Mouse (Mus musculus) midbrain, embryonic 12.5 days (tissue): ENCODE results near the gene Acvr1b. TPM values are rescaled to one million over a fixed set of nuclear protein-coding genes. Genes with fewer than 3 reads are reported as not detected.

Experiments
- ATAC-seq: fragments of 200-750 bp; cut with Nextera tagmentation; 2 replicates; pipeline ENCODE4 v1.8.0; 2017; ENCODE audit warnings: low read depth, moderate TSS enrichment, moderate library complexity; ENCODE audit not compliant: low FRiP score
- H3K27ac ChIP-seq: fragments of 300-500 bp; sonication (generic); replicated peaks from 2 replicates; pipeline ENCODE4 v1.5.1; 2016; ENCODE audit warnings: mild to moderate bottlenecking
- H3K27me3 ChIP-seq: fragments of 300-500 bp; sonication (generic); 2 replicates; pipeline ENCODE4 v1.6.1; 2016; ENCODE audit warnings: mild to moderate bottlenecking
- H3K36me3 ChIP-seq: fragments of 300-500 bp; sonication (generic); 2 replicates; pipeline ENCODE4 v1.6.1; 2016
- H3K4me1 ChIP-seq: fragments of 300-500 bp; sonication (generic); 2 replicates; pipeline ENCODE4 v1.6.1; 2016
- H3K4me2 ChIP-seq: fragments of 300-500 bp; sonication (generic); replicated peaks from 2 replicates; pipeline ENCODE4 v1.6.1; 2016; ENCODE audit warnings: mild to moderate bottlenecking, moderate library complexity
- H3K4me3 ChIP-seq: fragments of 300-500 bp; sonication (generic); 2 replicates; pipeline ENCODE4 v1.5.1; 2016; ENCODE audit warnings: mild to moderate bottlenecking
- H3K9ac ChIP-seq: fragments of 300-500 bp; sonication (generic); replicated peaks from 2 replicates; pipeline ENCODE4 v1.6.1; 2016; ENCODE audit warnings: mild to moderate bottlenecking, moderate library complexity
- H3K9me3 ChIP-seq: fragments of 300-500 bp; sonication (generic); 2 replicates; pipeline ENCODE4 v1.6.1; 2016; ENCODE audit warnings: mild to moderate bottlenecking
- WGBS: fragments of 180-500 bp; shearing (Covaris S2); methylation state at CpG from one replicate; pipeline ENCODE4 v1.1.7; 2016; 5-methylcytosine and 5-hydroxymethylcytosine counted together
- polyA plus RNA-seq: library from polyadenylated mRNA; unstranded; fragments of >200 nt; fragmentation: Nextera tagmentation; extraction: Ambion mirVana; gene quantifications from 2 replicates; pipeline ENCODE4 v1.2.1, GENCODE M21; 2016

Acvr1b gene
- polyA plus RNA-seq: 12.6 and 14.8 TPM in 2 replicates

DNA sequence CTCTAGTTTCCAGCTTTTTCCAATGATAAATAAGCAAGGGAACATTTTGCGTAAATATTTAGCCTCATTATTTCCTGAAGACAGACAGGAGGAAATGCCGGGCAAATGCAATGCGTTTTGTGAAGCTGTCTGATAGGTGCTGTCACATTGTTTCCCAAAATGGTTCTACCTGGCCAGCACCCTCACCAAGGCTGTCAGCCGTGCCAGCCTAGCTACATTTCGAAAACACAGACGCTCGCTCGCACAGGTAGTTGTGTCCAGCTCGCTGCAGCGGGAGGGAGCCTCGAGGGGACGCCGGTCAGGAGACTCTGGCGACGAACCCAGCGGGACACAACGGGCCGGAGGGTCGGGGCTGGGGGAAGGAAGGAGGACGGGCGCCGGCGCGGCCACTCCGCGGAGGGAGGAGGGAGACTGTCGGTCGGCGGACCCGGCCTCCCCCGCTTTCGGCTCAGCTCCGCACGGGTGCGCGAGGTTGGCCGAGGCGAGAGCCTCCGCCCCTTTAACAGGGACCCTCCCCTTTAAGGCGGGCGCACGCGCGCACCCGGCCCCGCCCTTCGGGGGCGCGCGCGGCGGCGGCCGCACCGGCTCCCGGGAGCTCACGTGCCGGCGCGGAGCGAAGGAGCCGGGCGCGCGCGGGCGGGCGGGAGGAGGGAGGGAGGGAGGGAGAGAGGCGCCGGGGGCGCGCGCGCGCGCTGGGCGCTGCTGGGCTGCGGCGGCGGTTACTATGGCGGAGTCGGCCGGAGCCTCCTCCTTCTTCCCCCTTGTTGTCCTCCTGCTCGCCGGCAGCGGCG lies at the start of gene Acvr1b:
Gene Acvr1b, plus strand, starts transcription at position 647 of the 791 bp plus-strand sequence.
- under 1% methylated on average over 38 of the region's 87 CpGs for WGBS
- Histone ChIP-seq H3K4me1 (peaks cover 39% of the 10 kb centered on the region), H3K27me3 (peaks cover 11% of the 10 kb centered on the region), H3K27ac (peak within 1 kb of the TSS; percentile 87), H3K36me3 (no peaks in the 10 kb centered on the region), H3K4me2 (peak within 1 kb of the TSS; percentile 69), H3K9me3 (no peaks in the 10 kb centered on the region), H3K9ac (peak within 1 kb of the TSS; percentile 94), H3K4me3 (peak within 1 kb of the TSS; percentile 90)
- ATAC-seq: peak; percentile 91

DNA sequence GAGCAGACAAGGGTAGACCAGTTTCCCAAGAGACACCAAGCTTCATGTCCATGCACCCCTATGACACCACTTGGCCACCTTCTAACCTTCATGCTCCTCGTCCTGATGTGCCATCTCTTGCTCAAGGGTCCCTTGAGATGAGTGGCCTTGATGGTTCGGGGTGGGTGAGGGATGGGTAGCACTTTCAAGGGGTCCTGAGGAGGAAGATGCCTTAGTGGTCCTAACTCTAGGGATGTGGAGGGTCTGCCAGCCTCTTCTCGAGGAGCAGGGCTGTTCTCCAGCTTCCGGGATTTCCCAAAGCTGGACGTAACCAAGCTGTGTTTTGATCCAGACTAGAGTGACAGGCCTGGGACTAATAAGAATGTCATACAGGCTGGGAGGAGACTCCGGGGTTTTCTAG lies 48.3 kb upstream of the Acvr1b start:
- Histone ChIP-seq H3K27ac (no peak overlapping the region), H3K4me3 (no peak overlapping the region), H3K36me3 (no peaks in the 10 kb centered on the region), H3K9ac (no peak overlapping the region), H3K27me3 (peaks cover 39% of the 10 kb centered on the region), H3K4me2 (no peak overlapping the region), H3K4me1 (peaks cover 14% of the 10 kb centered on the region), H3K9me3 (no peaks in the 10 kb centered on the region)
- 89% methylated on average over 6 of the region's 6 CpGs for WGBS
- ATAC-seq: no peak

DNA sequence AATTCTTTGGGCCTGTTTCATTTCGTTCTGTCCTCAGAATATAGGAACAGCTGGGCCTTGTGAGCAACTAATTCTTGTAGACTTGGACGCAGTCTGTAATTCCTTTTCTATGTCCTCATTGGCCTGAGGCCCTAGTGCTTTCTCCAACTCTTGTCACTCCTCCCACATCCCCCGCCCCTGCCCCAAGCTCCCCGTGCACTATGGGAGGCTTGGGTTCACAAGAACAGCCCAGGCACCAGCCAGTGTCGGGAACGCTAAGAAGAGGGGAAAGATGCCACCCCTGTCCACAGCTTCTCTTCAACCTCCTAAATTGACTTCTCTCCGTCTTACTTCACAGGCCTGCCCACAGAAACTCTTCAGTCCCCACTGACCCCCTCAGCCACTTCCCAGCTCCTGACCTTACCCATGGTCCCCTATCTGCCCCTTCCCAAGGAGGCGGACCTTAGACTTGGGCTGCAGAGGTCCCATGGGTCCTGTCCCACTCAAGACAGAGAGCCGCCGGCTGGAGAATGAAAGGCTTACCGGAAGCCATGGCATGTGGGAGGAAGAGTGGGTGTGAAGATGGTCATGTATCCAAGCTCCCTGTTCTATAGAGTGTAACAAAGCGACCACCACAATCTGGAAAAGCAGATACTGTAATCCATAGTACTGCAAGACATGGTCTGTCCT lies 46.9 kb upstream of the Acvr1b start:
- Histone ChIP-seq H3K4me3 (no peak overlapping the region), H3K9ac (no peak overlapping the region), H3K27me3 (peaks cover 53% of the 10 kb centered on the region), H3K4me2 (no peak overlapping the region), H3K36me3 (no peaks in the 10 kb centered on the region), H3K4me1 (peaks cover 22% of the 10 kb centered on the region), H3K9me3 (no peaks in the 10 kb centered on the region), H3K27ac (no peak overlapping the region)
- ATAC-seq: no peak
- 83% methylated on average over 12 of the region's 12 CpGs for WGBS

DNA sequence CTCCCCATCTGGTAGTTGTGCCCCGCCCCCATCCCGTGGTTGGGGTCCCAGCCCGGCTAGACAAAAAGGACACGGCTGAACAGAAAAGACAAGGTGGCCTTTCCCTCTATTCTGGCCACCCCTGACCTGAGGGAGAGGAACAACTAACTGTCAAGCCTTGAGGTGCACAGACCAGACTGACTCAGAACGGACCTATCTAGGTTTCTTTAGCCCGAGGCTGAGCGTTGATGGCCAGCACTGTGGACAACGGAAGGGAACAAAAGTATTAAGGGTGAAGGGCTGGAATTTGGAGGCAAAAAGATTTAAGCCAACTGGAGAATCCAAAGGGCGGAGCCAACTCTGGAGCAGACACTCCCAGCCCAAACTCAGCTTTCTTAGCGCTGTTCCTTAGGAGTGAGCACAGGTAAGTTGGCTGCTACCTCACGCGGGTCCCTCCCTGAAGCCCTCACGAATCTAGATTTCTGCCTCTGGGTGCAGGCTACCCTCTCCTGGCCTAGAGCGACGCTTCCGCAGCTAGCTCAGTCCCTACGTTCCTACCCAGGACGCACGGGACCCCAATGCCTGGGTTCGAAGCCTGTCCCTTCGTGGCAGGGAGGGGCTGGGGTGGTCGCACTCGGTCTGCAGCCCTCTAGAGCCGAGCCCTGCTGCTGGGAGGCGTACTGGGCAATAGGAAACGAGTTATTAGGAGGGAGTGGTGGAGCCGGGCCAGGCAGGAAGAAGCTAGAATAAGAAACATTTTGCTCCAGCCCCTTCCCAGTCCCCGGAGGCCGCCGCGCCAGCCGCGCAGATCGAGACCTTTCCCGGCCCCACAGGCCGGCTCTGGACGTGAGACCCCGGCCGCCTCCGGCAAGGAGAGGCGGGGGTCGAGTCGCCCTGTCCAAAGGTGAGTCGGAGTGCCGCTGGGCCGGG lies 45.4 kb upstream of the Acvr1b start, which contains the start of gene Acvrl1:
Gene Acvrl1, plus strand, starts transcription at position 342 of the 909 bp plus-strand sequence.
- Histone ChIP-seq H3K36me3 (no peaks in the 10 kb centered on the region), H3K27me3 (peaks cover 67% of the 10 kb centered on the region), H3K4me3 (peak within 1 kb of the TSS; percentile 27), H3K4me1 (peaks cover 23% of the 10 kb centered on the region), H3K4me2 (peak within 1 kb of the TSS; percentile 40), H3K27ac (no peak within 1 kb of the TSS), H3K9me3 (no peaks in the 10 kb centered on the region), H3K9ac (0 out of 2 replicates have a peak within 1 kb of the TSS, but pooled peaks have one; percentile 7)
- 5% methylated on average over 46 of the region's 46 CpGs for WGBS
- no peak for ATAC-seq

DNA sequence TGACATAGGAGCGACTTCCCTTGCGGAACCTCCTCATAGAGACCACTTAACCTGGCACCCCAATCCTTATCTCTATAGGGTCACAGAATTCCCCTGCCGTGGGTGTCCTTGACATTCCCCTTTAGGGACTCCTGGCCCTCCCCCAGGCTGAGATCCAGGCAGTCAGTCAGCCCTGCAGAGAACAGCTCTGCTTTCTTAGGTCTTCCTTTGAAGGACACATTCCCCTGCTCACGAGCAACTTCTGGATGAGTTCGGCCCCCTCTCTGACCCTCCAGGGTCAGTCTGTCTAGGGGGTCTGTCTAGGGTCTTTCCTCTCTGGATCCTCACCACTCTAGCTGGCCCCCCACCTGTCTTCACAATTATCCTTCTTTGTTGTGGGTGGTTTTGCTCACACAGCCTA lies 44.5 kb upstream of the Acvr1b start:
- no peaks in the 10 kb centered on the region for H3K36me3 ChIP-seq
- H3K4me2 ChIP-seq: peak overlapping the region; percentile 40; the same call in 1 of the 2 replicates
- H3K9me3 ChIP-seq: no peaks in the 10 kb centered on the region
- H3K9ac ChIP-seq: no peak overlapping the region
- H3K4me3 ChIP-seq: no peak overlapping the region
- peaks cover 30% of the 10 kb centered on the region for H3K4me1 ChIP-seq
- no peak overlapping the region for H3K27ac ChIP-seq
- H3K27me3 ChIP-seq: peaks cover 73% of the 10 kb centered on the region
- ATAC-seq: no peak
- 37% methylated on average over 5 of the region's 5 CpGs for WGBS

DNA sequence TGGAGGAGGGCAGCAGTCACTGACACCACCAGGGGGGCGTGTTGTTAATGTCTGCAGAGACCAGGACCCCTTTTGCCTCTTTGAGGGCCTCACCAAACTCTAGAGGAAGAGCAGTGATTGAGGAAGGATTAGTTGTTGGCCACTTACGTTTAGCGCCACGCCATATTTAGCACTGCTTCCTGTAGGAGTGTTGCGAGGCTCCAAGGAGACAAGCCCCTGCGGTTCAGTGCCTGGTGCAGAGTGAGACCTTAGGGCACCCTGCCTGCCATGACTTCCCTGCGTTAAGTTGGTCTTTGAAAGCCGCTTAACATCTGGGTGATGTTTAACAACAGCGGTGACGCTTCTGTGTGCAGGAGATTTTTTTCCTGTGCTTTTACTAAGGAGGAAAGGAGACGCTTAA lies 42.4 kb upstream of the Acvr1b start:
- H3K9ac ChIP-seq: no peak overlapping the region
- H3K27ac ChIP-seq: no peak overlapping the region
- no peaks in the 10 kb centered on the region for H3K36me3 ChIP-seq
- no peak for ATAC-seq
- H3K27me3 ChIP-seq: peaks cover 89% of the 10 kb centered on the region
- H3K4me2 ChIP-seq: no peak overlapping the region
- H3K4me3 ChIP-seq: no peak overlapping the region
- H3K4me1 ChIP-seq: peaks cover 31% of the 10 kb centered on the region
- 42% methylated on average over 11 of the region's 11 CpGs for WGBS
- H3K9me3 ChIP-seq: no peaks in the 10 kb centered on the region

DNA sequence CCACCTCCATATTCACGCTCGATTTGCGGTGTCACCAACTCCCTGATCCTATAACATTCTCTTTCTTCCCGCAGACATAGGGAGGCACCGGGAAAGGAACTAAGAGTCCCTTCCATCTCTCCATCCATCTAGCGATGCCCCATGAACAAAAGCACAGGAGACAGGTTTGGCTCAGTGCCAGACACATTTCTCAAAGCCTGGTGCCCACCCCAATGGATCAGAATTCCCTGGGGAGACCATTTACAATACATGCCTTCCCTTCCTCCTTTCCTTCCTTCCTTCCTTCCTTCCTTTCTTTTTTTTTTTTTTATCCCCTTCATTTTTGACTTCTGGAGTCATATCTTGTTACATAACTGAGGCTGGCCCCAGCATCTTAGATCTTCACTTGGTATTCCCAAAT lies 41.8 kb upstream of the Acvr1b start:
- Histone ChIP-seq H3K4me3 (no peak overlapping the region), H3K4me2 (no peak overlapping the region), H3K9ac (no peak overlapping the region), H3K27me3 (peaks cover 86% of the 10 kb centered on the region), H3K4me1 (peaks cover 31% of the 10 kb centered on the region), H3K9me3 (no peaks in the 10 kb centered on the region), H3K36me3 (no peaks in the 10 kb centered on the region), H3K27ac (no peak overlapping the region)
- WGBS: 75% methylated on average over 6 of the region's 6 CpGs
- ATAC-seq: no peak

DNA sequence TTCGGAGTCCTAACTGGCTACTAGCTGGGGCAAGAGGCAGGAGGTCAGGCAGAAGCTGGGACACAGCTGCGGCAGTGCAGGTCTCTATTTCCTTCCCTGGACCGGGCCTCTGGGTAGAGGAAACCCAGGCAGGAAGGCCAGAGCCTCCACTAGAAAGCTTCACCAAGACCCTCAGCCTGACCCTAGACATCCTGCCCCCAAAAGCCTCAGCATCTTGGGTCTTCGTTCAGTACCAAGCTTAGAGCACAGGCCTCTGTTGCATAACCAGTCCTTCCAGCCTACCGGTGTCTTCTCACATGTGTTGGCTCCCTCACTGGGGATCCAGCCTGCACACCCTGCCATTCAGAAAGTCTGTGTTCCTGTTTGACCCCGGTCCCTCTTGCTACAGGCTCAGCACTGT lies 41.1 kb upstream of the Acvr1b start:
- Histone ChIP-seq H3K4me1 (peaks cover 31% of the 10 kb centered on the region), H3K9ac (no peak overlapping the region), H3K27me3 (peaks cover 84% of the 10 kb centered on the region), H3K4me2 (no peak overlapping the region), H3K36me3 (no peaks in the 10 kb centered on the region), H3K9me3 (no peaks in the 10 kb centered on the region), H3K27ac (no peak overlapping the region), H3K4me3 (no peak overlapping the region)
- no peak for ATAC-seq
- 76% methylated on average over 6 of the region's 6 CpGs for WGBS

DNA sequence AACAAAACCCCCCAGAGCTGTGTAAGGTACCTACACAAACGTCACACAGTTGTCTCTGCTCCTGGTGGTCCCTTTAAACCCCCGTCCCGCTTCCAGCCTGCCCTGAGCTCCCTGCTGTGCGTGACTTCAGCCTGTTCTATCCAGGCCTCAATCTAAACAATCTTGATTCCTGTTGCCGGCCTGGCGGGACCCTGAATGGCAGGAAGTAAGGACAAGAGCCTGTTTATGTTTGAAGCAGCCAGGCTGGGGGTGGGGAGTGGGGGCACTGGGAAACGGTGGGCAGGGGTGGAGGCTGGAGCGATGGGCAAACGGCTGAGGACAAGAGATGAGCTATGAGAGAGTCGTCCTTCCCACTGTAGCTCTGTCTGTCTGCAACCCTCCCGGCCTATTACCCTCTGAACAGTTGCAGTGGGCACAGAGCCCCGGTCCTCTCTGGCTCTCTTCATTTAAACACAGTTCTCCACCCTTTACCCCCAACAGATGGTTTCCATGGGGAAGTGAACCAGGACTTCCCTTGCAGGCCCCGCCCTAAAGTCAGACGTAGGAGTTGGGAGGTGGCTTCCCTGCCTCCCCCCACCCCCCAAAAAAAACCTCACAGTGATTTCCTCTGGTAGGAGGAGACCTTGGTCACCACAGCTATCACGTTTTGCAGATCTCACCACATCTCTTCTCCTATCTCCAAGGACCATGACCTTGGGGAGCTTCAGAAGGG lies 39.7 kb upstream of the Acvr1b start:
- 32% methylated on average over 15 of the region's 15 CpGs for WGBS
- H3K4me1 ChIP-seq: peaks cover 22% of the 10 kb centered on the region
- H3K4me2 ChIP-seq: no peak overlapping the region
- H3K36me3 ChIP-seq: no peaks in the 10 kb centered on the region
- H3K9me3 ChIP-seq: no peaks in the 10 kb centered on the region
- peaks cover 83% of the 10 kb centered on the region for H3K27me3 ChIP-seq
- no peak overlapping the region for H3K9ac ChIP-seq
- H3K4me3 ChIP-seq: no peak overlapping the region
- H3K27ac ChIP-seq: no peak overlapping the region
- no peak for ATAC-seq

DNA sequence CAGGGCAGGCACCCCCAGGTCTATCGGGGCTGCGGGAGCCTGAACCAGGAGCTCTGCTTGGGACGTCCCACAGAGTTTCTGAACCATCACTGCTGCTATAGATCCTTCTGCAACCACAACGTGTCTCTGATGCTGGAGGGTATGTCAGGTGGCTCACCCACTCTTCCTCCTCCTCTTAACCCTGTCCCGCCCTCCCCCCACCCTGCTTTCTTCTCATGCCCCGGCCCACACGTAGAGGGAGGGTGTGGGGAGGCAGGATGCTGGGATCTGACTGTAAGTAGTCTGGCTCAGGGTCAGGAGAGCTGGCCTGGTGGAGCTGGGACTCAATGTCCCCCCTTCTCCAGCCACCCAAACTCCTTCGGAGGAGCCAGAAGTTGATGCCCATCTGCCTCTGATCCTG lies 38.5 kb upstream of the Acvr1b start:
- Histone ChIP-seq H3K9me3 (no peaks in the 10 kb centered on the region), H3K4me3 (no peak overlapping the region), H3K36me3 (no peaks in the 10 kb centered on the region), H3K9ac (no peak overlapping the region), H3K27ac (no peak overlapping the region), H3K4me1 (peaks cover 34% of the 10 kb centered on the region), H3K4me2 (0 out of 2 replicates have a peak overlapping the region, but pooled peaks have one; percentile 1), H3K27me3 (peaks cover 80% of the 10 kb centered on the region)
- WGBS: 69% methylated on average over 8 of the region's 8 CpGs
- no peak for ATAC-seq

DNA sequence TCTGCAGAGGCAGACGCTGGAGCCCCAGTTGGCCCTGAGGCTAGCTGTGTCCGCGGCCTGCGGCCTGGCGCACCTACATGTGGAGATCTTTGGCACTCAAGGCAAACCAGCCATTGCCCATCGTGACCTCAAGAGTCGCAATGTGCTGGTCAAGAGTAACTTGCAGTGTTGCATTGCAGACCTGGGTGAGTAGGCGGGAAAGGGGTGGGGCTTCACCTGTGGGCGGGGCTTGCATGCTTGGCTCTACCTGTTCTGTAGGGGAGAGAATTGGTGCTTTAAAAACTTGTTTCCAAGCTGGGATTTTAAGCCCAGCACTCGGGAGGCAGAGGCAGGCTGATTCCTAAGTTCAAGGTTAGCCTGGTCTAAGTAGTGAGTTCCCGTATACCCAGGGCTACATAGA lies 36.4 kb upstream of the Acvr1b start:
- Histone ChIP-seq H3K9ac (no peak overlapping the region), H3K4me1 (peaks cover 31% of the 10 kb centered on the region), H3K36me3 (no peaks in the 10 kb centered on the region), H3K4me3 (no peak overlapping the region), H3K27ac (no peak overlapping the region), H3K9me3 (no peaks in the 10 kb centered on the region), H3K27me3 (peaks cover 68% of the 10 kb centered on the region), H3K4me2 (no peak overlapping the region)
- no peak for ATAC-seq
- WGBS: 76% methylated on average over 11 of the region's 11 CpGs
